In the genomic region with DNA sequence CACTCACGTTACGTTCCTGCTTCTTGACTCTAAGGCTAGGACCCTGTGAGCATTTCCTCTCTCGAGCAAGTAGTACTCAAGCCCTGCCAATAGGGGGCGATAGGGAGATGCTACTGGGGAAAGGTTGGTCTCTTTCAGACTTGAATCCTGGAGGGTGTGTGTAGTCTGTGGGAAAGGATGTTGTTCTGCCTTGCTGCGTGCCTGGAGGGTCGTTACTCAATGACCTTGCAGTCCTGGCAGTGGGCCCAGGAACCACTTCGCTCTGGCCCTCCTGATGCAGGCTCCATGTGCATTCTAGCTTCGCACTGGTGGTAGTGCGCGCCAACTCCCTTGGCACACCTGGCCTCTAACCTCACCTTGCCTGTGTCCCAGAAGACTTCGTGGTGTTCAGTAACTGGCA, we compare ENCODE assay signal across 9 mouse cellular contexts.
DNase-seq lines count a peak whose midpoint lies in the region; ATAC-seq and TF ChIP-seq lines count a peak whose summit lies in the region.
"Had no signal": no experiment of that assay in that cellular context is flagged by ENCODE, and none has a peak within 500 bp of the region (broad histone marks: within the 10 kb centered on the region; RNA-seq: fewer than 3 reads in every experiment).

No protein-coding gene starts in this region.

- H3K9ac ChIP-seq in forebrain, embryonic 13.5 days = no peak overlapping the region
- no peak overlapping the region for H3K9ac ChIP-seq in neural tube, embryonic 15.5 days (replicated peaks)
- H3K9ac ChIP-seq: neural tube, embryonic 13.5 days had no signal

- no peak overlapping the region for H3K4me3 ChIP-seq in cerebellum, adult 2 months (replicated peaks; ENCODE audit: insufficient read depth, low read depth, low read length)
- H3K4me3 ChIP-seq in forebrain, embryonic 13.5 days = no peak overlapping the region
- H3K4me3 ChIP-seq in neural tube, embryonic 15.5 days (replicated peaks) = no peak overlapping the region
- H3K4me3 ChIP-seq: neural tube, embryonic 13.5 days had no signal

- no peaks in the 10 kb centered on the region for H3K27me3 ChIP-seq in cerebellum, adult 2 months (ENCODE audit: control insufficient read depth, insufficient read depth, low read length)
- no peaks in the 10 kb centered on the region for H3K27me3 ChIP-seq in forebrain, embryonic 13.5 days
- H3K27me3 ChIP-seq in neural tube, embryonic 15.5 days (replicated peaks) = no peaks in the 10 kb centered on the region
- H3K27me3 ChIP-seq: neural tube, embryonic 13.5 days had no signal

- WGBS in cerebellum, adult 2 months = 69% methylated on average over 11 of the region's 11 CpGs
- WGBS in forebrain, embryonic 13.5 days = 83% methylated on average over 11 of the region's 11 CpGs
- 82% methylated on average over 11 of the region's 11 CpGs for WGBS in neural tube, embryonic 15.5 days

- TF ChIP-seq POLR2A in cerebellum, adult 2 months (IDR thresholded peaks at IDR 0.05; ENCODE audit: borderline replicate concordance, insufficient read depth, low read length) = no peak

- H3K9me3 ChIP-seq in forebrain, embryonic 13.5 days (replicated peaks) = no peaks in the 10 kb centered on the region
- H3K9me3 ChIP-seq in neural tube, embryonic 15.5 days (replicated peaks) = no peaks in the 10 kb centered on the region
- H3K9me3 ChIP-seq: neural tube, embryonic 13.5 days had no signal

- H3K27ac ChIP-seq in cerebellum, adult 2 months (ENCODE audit: insufficient read depth, low read length) = no peak overlapping the region
- H3K27ac ChIP-seq in forebrain, embryonic 13.5 days = no peak overlapping the region
- no peak overlapping the region for H3K27ac ChIP-seq in neural tube, embryonic 15.5 days (replicated peaks)
- H3K27ac ChIP-seq: neural tube, embryonic 13.5 days had no signal

- ATAC-seq in cerebellum, adult (ENCODE audit: insufficient number of reproducible peaks, low FRiP score, low TSS enrichment) = no peak
- no peak for ATAC-seq in forebrain, embryonic 13.5 days
- ATAC-seq in neural tube, embryonic 15.5 days (ENCODE audit: low FRiP score) = no peak

- H3K36me3 ChIP-seq in forebrain, embryonic 13.5 days (ENCODE audit: poor library complexity, severe bottlenecking) = peaks cover 18% of the 10 kb centered on the region
- H3K36me3 ChIP-seq in neural tube, embryonic 15.5 days = peaks cover 5% of the 10 kb centered on the region

- no peak for DNase-seq in cerebellum, adult 2 months
- DNase-seq in retina, postnatal 1 day = peak; percentile 26
- no peak for DNase-seq in retina, embryonic 14.5 days (ENCODE audit: low spot score)
- peak; percentile 87 for DNase-seq in heart, postnatal 4 days
- peak; percentile 65 to 82 for DNase-seq in lung, postnatal 4 days

- H3K4me2 ChIP-seq in forebrain, embryonic 13.5 days = no peak overlapping the region
- no peak overlapping the region for H3K4me2 ChIP-seq in neural tube, embryonic 15.5 days
- H3K4me2 ChIP-seq: neural tube, embryonic 13.5 days had no signal

- H3K4me1 ChIP-seq in cerebellum, adult 2 months (ENCODE audit: control insufficient read depth, insufficient read depth, low read length) = peaks cover 8% of the 10 kb centered on the region
- no peaks in the 10 kb centered on the region for H3K4me1 ChIP-seq in forebrain, embryonic 13.5 days
- no peaks in the 10 kb centered on the region for H3K4me1 ChIP-seq in neural tube, embryonic 15.5 days
- H3K4me1 ChIP-seq: neural tube, embryonic 13.5 days had no signal

- TF ChIP-seq CTCF in cerebellum, adult 2 months (IDR thresholded peaks at IDR 0.05; ENCODE audit: borderline replicate concordance, insufficient read depth, low read depth, low read length) = peak; percentile 28; the same call in 1 of the 2 replicates

Comparison
In these comparisons a context has a peak if more than half of its experiments do, and no peak if none do; other contexts are left out.
1. DNase-seq: peak in retina, postnatal 1 day (single experiment), heart, postnatal 4 days (single experiment) and lung, postnatal 4 days (2 of 2); none in cerebellum, adult 2 months (0 of 2) and retina, embryonic 14.5 days (single experiment).